Mouse (Mus musculus): Measurements from ENCODE around the gene Hist1h4f. TPM values are rescaled to one million over a fixed set of nuclear protein-coding genes. Genes with fewer than 3 reads are reported as not detected.
"Not testable (repeated sequence)": the region's sequence is repeated elsewhere in the genome, so short reads cannot be mapped to it uniquely, and the experiment has no call there.

Gene Hist1h4f
- polyA plus RNA-seq, 1 experiment from 2014 or later = 1.7 TPM

- Histone ChIP-seq H3K27ac (replicated peaks) (peak overlapping the region; percentile 87), H3K4me3 (peak overlapping the region; percentile 47), H3K4me2 (replicated peaks) (peak overlapping the region; percentile 68), H3K9ac (replicated peaks) (0 out of 2 replicates have a peak overlapping the region, but pooled peaks have one; percentile 46), H3K4me1 (peaks cover 32% of the 10 kb centered on the region)
- H3K36me3 ChIP-seq; H3K27me3 ChIP-seq; H3K9me3 ChIP-seq; ATAC-seq (ENCODE audit: low FRiP score, low read depth): not testable (repeated sequence)
- WGBS = under 1% methylated on average over 10 of the region's 39 CpGs
Observed at GRCm38 (mm10) chr13:23574546-23575170, 23.2 kb upstream of the Hist1h4f start.

- peak within 1 kb of the TSS; percentile 68 for H3K4me2 ChIP-seq (replicated peaks)
- H3K27ac ChIP-seq (replicated peaks) = peak within 1 kb of the TSS; percentile 87
- H3K27me3 ChIP-seq, H3K9me3 ChIP-seq, H3K36me3 ChIP-seq: not testable (repeated sequence)
- under 1% methylated on average over 42 of the region's 42 CpGs for WGBS
- H3K4me3 ChIP-seq = peak within 1 kb of the TSS; percentile 47
- peaks cover 32% of the 10 kb centered on the region for H3K4me1 ChIP-seq
- H3K9ac ChIP-seq (replicated peaks) = peak within 1 kb of the TSS; percentile 46; the same call in 1 of the 2 replicates
- peak; percentile 89 for ATAC-seq (ENCODE audit: low FRiP score, low read depth)
Observed at GRCm38 (mm10) chr13:23573898-23574524, 22.6 kb upstream of the Hist1h4f start, which contains the start of the genes Hist1h2bf and Hist1h2ad. Gene Hist1h2bf (minus strand): TSS chr13:23574196. Gene Hist1h2ad (plus strand): TSS chr13:23574381.

GRCm38 (mm10) chr13:23573034-23573897, 21.8 kb upstream of the Hist1h4f start:
- H3K9me3 ChIP-seq; H3K36me3 ChIP-seq; H3K27me3 ChIP-seq; ATAC-seq (ENCODE audit: low FRiP score, low read depth): not testable (repeated sequence)
- H3K4me3 ChIP-seq = peak overlapping the region; percentile 45
- peak overlapping the region; percentile 16; the same call in 1 of the 2 replicates for H3K9ac ChIP-seq (replicated peaks)
- peaks cover 32% of the 10 kb centered on the region for H3K4me1 ChIP-seq
- WGBS = 9% methylated on average over 20 of the region's 20 CpGs
- H3K4me2 ChIP-seq (replicated peaks) = peak overlapping the region; percentile 68
- peak overlapping the region; percentile 96 for H3K27ac ChIP-seq (replicated peaks)

- H3K9me3 ChIP-seq = no peaks in the 10 kb centered on the region
- H3K27me3 ChIP-seq = no peaks in the 10 kb centered on the region
- H3K4me3 ChIP-seq = peak overlapping the region; percentile 45
- H3K4me1 ChIP-seq = peaks cover 32% of the 10 kb centered on the region
- H3K4me2 ChIP-seq (replicated peaks) = peak overlapping the region; percentile 68
- peak overlapping the region; percentile 72 for H3K9ac ChIP-seq (replicated peaks)
- H3K27ac ChIP-seq (replicated peaks) = peak overlapping the region; percentile 96
- H3K36me3 ChIP-seq = no peaks in the 10 kb centered on the region
- ATAC-seq (ENCODE audit: low FRiP score, low read depth) = no peak
- 35% methylated on average over 2 of the region's 2 CpGs for WGBS
Observed at GRCm38 (mm10) chr13:23572218-23573033, 21.0 kb upstream of the Hist1h4f start.

- Histone ChIP-seq H3K4me2 (replicated peaks) (peak overlapping the region; percentile 68), H3K9ac (replicated peaks) (peak overlapping the region; percentile 72), H3K4me3 (peak overlapping the region; percentile 45), H3K27ac (replicated peaks) (peak overlapping the region; percentile 96), H3K4me1 (peaks cover 26% of the 10 kb centered on the region)
- ATAC-seq (ENCODE audit: low FRiP score, low read depth); H3K27me3 ChIP-seq; H3K9me3 ChIP-seq; H3K36me3 ChIP-seq: not testable (repeated sequence)
- under 1% methylated on average over 17 of the region's 34 CpGs for WGBS
Observed at GRCm38 (mm10) chr13:23571504-23572217, 20.2 kb upstream of the Hist1h4f start.

GRCm38 (mm10) chr13:23571022-23571503, 19.6 kb upstream of the Hist1h4f start, which contains the start of the genes Hist1h2ae and Hist1h2bg:
Gene Hist1h2ae (minus strand): TSS chr13:23571220.
Gene Hist1h2bg (plus strand): TSS chr13:23571396.
- Histone ChIP-seq H3K27ac (replicated peaks) (peak within 1 kb of the TSS; percentile 96), H3K36me3 (no peaks in the 10 kb centered on the region), H3K9ac (replicated peaks) (peak within 1 kb of the TSS; percentile 72), H3K4me2 (replicated peaks) (peak within 1 kb of the TSS; percentile 68), H3K4me3 (peak within 1 kb of the TSS; percentile 45), H3K27me3 (no peaks in the 10 kb centered on the region), H3K9me3 (no peaks in the 10 kb centered on the region), H3K4me1 (peaks cover 20% of the 10 kb centered on the region)
- 0% methylated on average over 18 of the region's 18 CpGs for WGBS
- peak; percentile 91 for ATAC-seq (ENCODE audit: low FRiP score, low read depth)

- WGBS = 2% methylated on average over 21 of the region's 41 CpGs
- ATAC-seq (ENCODE audit: low FRiP score, low read depth); H3K36me3 ChIP-seq: not testable (repeated sequence)
Observed at GRCm38 (mm10) chr13:23570261-23571021, 19.0 kb upstream of the Hist1h4f start.

GRCm38 (mm10) chr13:23564482-23564881, 13.0 kb upstream of the Hist1h4f start:
- H3K4me1 ChIP-seq = 0 out of 2 replicates have a peak, but pooled peaks cover 2% of the 10 kb centered on the region
- WGBS = 96% methylated on average over 2 of the region's 2 CpGs
- no peaks in the 10 kb centered on the region for H3K27me3 ChIP-seq
- no peak overlapping the region for H3K9ac ChIP-seq (replicated peaks)
- H3K9me3 ChIP-seq = no peaks in the 10 kb centered on the region
- H3K4me3 ChIP-seq = no peak overlapping the region
- no peaks in the 10 kb centered on the region for H3K36me3 ChIP-seq
- H3K4me2 ChIP-seq (replicated peaks) = no peak overlapping the region
- H3K27ac ChIP-seq (replicated peaks) = peak overlapping the region; percentile 98; the same call in 1 of the 2 replicates
- ATAC-seq (ENCODE audit: low FRiP score, low read depth) = no peak

More at GRCm38 (mm10) chr13:23570261-23571021, 19.0 kb upstream of the Hist1h4f start:
- H3K4me3 ChIP-seq = peak overlapping the region; percentile 42
- H3K9me3 ChIP-seq, H3K27me3 ChIP-seq: not testable (repeated sequence)
- H3K27ac ChIP-seq (replicated peaks) = peak overlapping the region; percentile 96
- peaks cover 19% of the 10 kb centered on the region for H3K4me1 ChIP-seq
- peak overlapping the region; percentile 68 for H3K4me2 ChIP-seq (replicated peaks)
- H3K9ac ChIP-seq (replicated peaks) = peak overlapping the region; percentile 50

GRCm38 (mm10) chr13:23562699-23563462, 11.4 kb upstream of the Hist1h4f start:
- Histone ChIP-seq H3K9ac (replicated peaks) (peak overlapping the region; percentile 56), H3K27ac (replicated peaks) (peak overlapping the region; percentile 98), H3K4me2 (replicated peaks) (peak overlapping the region; percentile 78), H3K4me1 (0 out of 2 replicates have a peak, but pooled peaks cover 2% of the 10 kb centered on the region), H3K36me3 (no peaks in the 10 kb centered on the region), H3K27me3 (no peaks in the 10 kb centered on the region), H3K4me3 (peak overlapping the region; percentile 46), H3K9me3 (no peaks in the 10 kb centered on the region)
- 2% methylated on average over 18 of the region's 18 CpGs for WGBS
- peak; percentile 46; the same call in 1 of the 2 replicates for ATAC-seq (ENCODE audit: low FRiP score, low read depth)

Measured in midbrain, embryonic 12.5 days (tissue).